Mouse (Mus musculus): ENCODE measurements around the gene Tmem11. TPM values are rescaled to one million over a fixed set of nuclear protein-coding genes. Genes with fewer than 3 reads are reported as not detected.

Tmem11 gene
- polyA plus RNA-seq, 1 experiment, result 46.6 TPM

GRCm38 (mm10) chr11:60816398-60816797, 62.7 kb downstream of the Tmem11 start:
- Histone ChIP-seq H3K4me1 (ENCODE audit: control insufficient read depth, insufficient read depth, low read length) (no peaks in the 10 kb centered on the region), H3K4me3 (ENCODE audit: insufficient read depth, low read length) (no peak overlapping the region), H3K27ac (ENCODE audit: insufficient read depth, low read length) (no peak overlapping the region)
- no peak for TF ChIP-seq POLR2A (IDR thresholded peaks at IDR 0.05; ENCODE audit: extremely low read depth, insufficient read depth, low read length)
- no peak for TF ChIP-seq CTCF (IDR thresholded peaks at IDR 0.05; ENCODE audit: extremely low read depth, insufficient read depth, low read length)

Other genes with a start within 250 kb of the Tmem11 start
- 58.3 and 60.4 TPM in 2 replicates for gene Llgl1, start 179.5 kb downstream of the Tmem11 start, polyA plus RNA-seq (2012; rRNA removed)
- 115 and 122 TPM in 2 replicates for gene Flii, start 152.0 kb downstream of the Tmem11 start, polyA plus RNA-seq (2012; rRNA removed)
- gene Mief2, start 150.9 kb downstream of the Tmem11 start, polyA plus RNA-seq (2012; rRNA removed), result 23.7 and 27.7 TPM in 2 replicates
- 5.8 TPM in 2 replicates for gene Top3a, start 101.9 kb downstream of the Tmem11 start, polyA plus RNA-seq (2012; rRNA removed)
- 12.0 and 12.8 TPM in 2 replicates for gene Smcr8, start 101.7 kb downstream of the Tmem11 start, polyA plus RNA-seq (2012; rRNA removed)
- 2.5 and 3.5 TPM in 2 replicates for gene Shmt1, start 67.6 kb downstream of the Tmem11 start, polyA plus RNA-seq (2012; rRNA removed)
- gene Dhrs7b, start 48.6 kb downstream of the Tmem11 start, polyA plus RNA-seq (2012; rRNA removed), result 19.1 and 20.6 TPM in 2 replicates
- 11.3 and 12.4 TPM in 2 replicates for gene Natd1, start 35.5 kb upstream of the Tmem11 start, polyA plus RNA-seq (2012; rRNA removed)
- 16.0 and 17.1 TPM in 2 replicates for gene Map2k3, start 52.8 kb upstream of the Tmem11 start, polyA plus RNA-seq (2012; rRNA removed)
- gene Kcnj12, start 143.3 kb upstream of the Tmem11 start, polyA plus RNA-seq (2012; rRNA removed), result 11.6 and 12.8 TPM in 2 replicates
- 3.3 and 4.8 TPM in 2 replicates for gene Tnfrsf13b, start 247.5 kb upstream of the Tmem11 start, polyA plus RNA-seq (2012; rRNA removed)

Measured in cortical plate, adult 2 months (tissue).